Mouse (Mus musculus): ENCODE measurements around the gene Tmco3.
"Not testable (repeated sequence)": the region's sequence is repeated elsewhere in the genome, so short reads cannot be mapped to it uniquely, and the experiment has no call there.

DNA sequence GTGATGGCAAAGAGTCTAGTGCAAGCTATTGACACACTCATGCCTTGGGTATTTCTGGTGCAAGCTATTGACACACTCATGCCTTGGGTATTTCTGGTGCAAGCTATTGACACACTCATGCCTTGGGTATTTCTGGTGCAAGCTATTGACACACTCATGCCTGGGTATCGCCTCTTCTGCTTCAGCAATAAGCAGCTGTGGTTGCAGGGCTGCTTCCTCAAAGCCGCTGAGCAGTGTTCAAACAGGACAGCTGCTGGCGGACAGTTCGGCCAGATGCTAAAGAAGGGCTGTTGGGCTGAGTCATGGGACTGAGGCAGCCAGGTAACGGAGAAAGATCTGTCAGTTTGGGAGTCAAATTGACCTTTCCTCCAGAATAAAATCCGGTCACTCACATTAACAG lies 49.3 kb downstream of the Tmco3 start:
- TF ChIP-seq GATA1 (IDR thresholded peaks at IDR 0.05; ENCODE audit: borderline replicate concordance, low read length); FLI1 (IDR thresholded peaks at IDR 0.05; ENCODE audit: low read length): not testable (repeated sequence)
